Mouse (Mus musculus) myocyte (in vitro differentiated cells): ENCODE measurements around the gene Csgalnact2.

Experiments used
- E2F4 ChIP-seq: IDR thresholded peaks from one replicate; pipeline ENCODE4 v1.6.1; 2011; ENCODE audit warnings: mild to moderate bottlenecking, control low read depth, moderate library complexity; ENCODE audit not compliant: insufficient read depth
- MAX ChIP-seq: IDR thresholded peaks from one replicate; pipeline ENCODE4 v1.6.1; 2011; ENCODE audit warnings: low read depth, mild to moderate bottlenecking, control low read depth
- POLR2A ChIP-seq: IDR thresholded peaks from one replicate; pipeline ENCODE4 v1.6.1; 2011; ENCODE audit warnings: low read depth, mild to moderate bottlenecking, control low read depth, moderate library complexity; ENCODE audit not compliant: insufficient read length
- SRF ChIP-seq: IDR thresholded peaks from one replicate; pipeline ENCODE4 v1.6.1; 2011; ENCODE audit warnings: low read depth; ENCODE audit not compliant: control insufficient read depth, insufficient read length
- TCF12 ChIP-seq: IDR thresholded peaks from one replicate; pipeline ENCODE4 v1.6.1; 2011; ENCODE audit warnings: mild to moderate bottlenecking, control low read depth; ENCODE audit not compliant: poor library complexity, insufficient read depth, severe bottlenecking
- TCF3 ChIP-seq: IDR thresholded peaks from one replicate; pipeline ENCODE4 v1.6.1; 2011; ENCODE audit warnings: low read depth, control low read depth; ENCODE audit not compliant: insufficient read length

DNA sequence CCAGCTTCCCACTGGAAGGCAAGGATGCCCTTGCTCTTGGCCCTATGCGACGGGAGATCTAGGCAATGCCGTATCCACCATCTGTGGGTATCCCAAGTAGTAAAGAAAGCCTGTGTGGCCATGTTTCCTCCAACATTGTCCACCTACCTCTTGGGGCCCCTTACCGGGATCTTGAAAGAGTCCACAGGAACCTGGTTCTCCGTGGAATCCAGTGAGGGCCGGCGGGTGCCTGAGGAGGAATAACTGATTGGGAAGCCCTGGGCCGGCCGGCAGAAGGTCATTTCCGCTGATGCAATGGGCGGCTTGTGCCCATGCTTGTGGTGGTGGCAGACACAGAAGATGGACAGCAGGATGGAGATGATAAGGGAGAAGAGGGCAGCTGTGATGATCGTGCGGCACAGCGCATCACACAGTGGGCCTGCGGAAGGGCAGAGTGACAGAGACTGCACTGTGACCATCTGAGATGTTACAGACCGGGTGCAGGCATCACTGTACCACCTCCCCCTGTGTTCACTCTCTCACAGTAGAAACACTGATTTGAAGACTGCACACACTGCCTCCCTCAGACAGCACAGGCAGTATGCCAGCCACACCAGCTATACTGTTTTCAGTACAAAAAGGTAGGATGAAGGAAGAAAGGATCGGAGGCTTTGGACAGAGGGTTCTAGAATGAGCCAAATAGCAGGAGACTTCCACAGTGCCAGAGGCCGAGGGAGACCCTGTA lies 34.5 kb upstream of the Csgalnact2 start:
- TF ChIP-seq TCF3: no peak
- TF ChIP-seq POLR2A: no peak
- TF ChIP-seq SRF: no peak
- no peak for TF ChIP-seq MAX
- TF ChIP-seq E2F4: no peak
- TF ChIP-seq TCF12: no peak
